Mouse (Mus musculus): ENCODE results near the gene Lipe.

DNA sequence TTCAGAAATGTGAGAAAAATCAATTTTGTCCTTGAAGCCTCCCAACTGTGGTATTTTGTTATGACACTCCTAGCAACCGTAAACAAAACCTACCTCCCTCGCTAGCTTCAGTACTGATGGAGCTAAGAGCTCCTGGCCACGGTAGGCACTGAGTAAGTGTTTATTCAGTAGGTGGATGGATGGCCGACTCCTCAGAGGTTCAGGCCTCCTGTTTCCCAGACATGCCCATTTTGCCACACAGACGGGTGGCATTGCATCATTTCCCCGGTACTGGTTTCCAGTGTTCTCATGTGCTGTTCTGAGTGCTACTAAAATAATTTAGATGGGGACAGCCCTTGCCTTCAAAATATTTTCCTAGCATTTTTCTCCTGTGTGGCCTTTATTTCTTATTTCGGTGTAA lies 8.0 kb upstream of the Lipe start:
- TF ChIP-seq CTCF (IDR thresholded peaks at IDR 0.05; ENCODE audit: insufficient read depth, low read length) (no peak), POLR2A (IDR thresholded peaks at IDR 0.05; ENCODE audit: borderline replicate concordance, extremely low read depth, low read depth, low read length) (no peak)
